Mouse (Mus musculus) stomach, postnatal 0 days (tissue): Measurements from ENCODE around the gene Gipc1.
A peak's percentile ranks its signal among the peaks of the same experiment; 100 is the strongest.

ENCODE experiments used
- CTCF ChIP-seq: IDR thresholded peaks from 2 replicates; pipeline ENCODE4 v1.5.1; 2016; ENCODE audit warnings: antibody characterized with exemption, low read depth, mild to moderate bottlenecking, moderate library complexity
- EP300 ChIP-seq: optimal IDR thresholded peaks from 2 replicates; pipeline ENCODE3; 2016; ENCODE audit warnings: antibody characterized with exemption

GRCm38 (mm10) chr8:83665969-83666865 is 13.7 kb downstream of the Gipc1 start, which contains the start of gene Ptger1:
- TF ChIP-seq CTCF (peak; percentile 47), EP300 (no peak)
